Mouse (Mus musculus) limb, embryonic 11.5 days (tissue): Measurements from ENCODE around the gene D630003M21Rik. TPM values are rescaled to one million over a fixed set of nuclear protein-coding genes. Genes with fewer than 3 reads are reported as not detected.

Source experiments
- ATAC-seq: fragments of 200-750 bp; cut with Nextera tagmentation; 2 replicates; pipeline ENCODE4 v1.8.0; 2017; ENCODE audit warnings: low read depth; ENCODE audit not compliant: insufficient number of reproducible peaks, low FRiP score, low TSS enrichment
- DNase-seq: peaks from one replicate; pipeline ENCODE4 v3.0.0-alpha.2; 2015; ENCODE audit warnings: low spot score
- H3K27ac ChIP-seq: fragments of 300-500 bp; sonication (generic); replicated peaks from 2 replicates; pipeline ENCODE4 v1.5.1; 2014; ENCODE audit warnings: low read depth, mild to moderate bottlenecking, low read length
- H3K27me3 ChIP-seq: fragments of 300-500 bp; sonication (generic); 2 replicates; pipeline ENCODE4 v1.6.1; 2014; ENCODE audit warnings: mild to moderate bottlenecking, low read length, mixed read lengths; ENCODE audit not compliant: control insufficient read depth, insufficient read depth
- H3K36me3 ChIP-seq: fragments of 300-500 bp; sonication (generic); 2 replicates; pipeline ENCODE4 v1.6.1; 2014; ENCODE audit warnings: mild to moderate bottlenecking, low read length, moderate library complexity, mixed read lengths; ENCODE audit not compliant: control insufficient read depth, insufficient read depth
- H3K4me1 ChIP-seq: fragments of 300-500 bp; sonication (generic); 2 replicates; pipeline ENCODE4 v1.6.1; 2014; ENCODE audit warnings: low read length, mixed read lengths; ENCODE audit not compliant: control insufficient read depth, insufficient read depth
- H3K4me2 ChIP-seq: fragments of 300-500 bp; sonication (generic); 2 replicates; pipeline ENCODE4 v1.6.1; 2014; ENCODE audit warnings: low read depth, mild to moderate bottlenecking, moderate library complexity; ENCODE audit not compliant: severe bottlenecking
- H3K4me3 ChIP-seq: fragments of 300-500 bp; sonication (generic); 2 replicates; pipeline ENCODE4 v1.5.1; 2014; ENCODE audit warnings: low read depth, low read length
- H3K9ac ChIP-seq: fragments of 300-500 bp; sonication (generic); 2 replicates; pipeline ENCODE4 v1.6.1; 2014; ENCODE audit warnings: mild to moderate bottlenecking, low read length
- H3K9me3 ChIP-seq: fragments of 300-500 bp; sonication (generic); 2 replicates; pipeline ENCODE4 v1.6.1; 2016; ENCODE audit warnings: low read length; ENCODE audit not compliant: control insufficient read depth
- WGBS: fragments of 180-500 bp; shearing (Covaris S2); extraction: QIAGEN DNeasy Blood & Tissue Kit; methylation state at CpG from one replicate; pipeline ENCODE4 v1.1.7; 2014; 5-methylcytosine and 5-hydroxymethylcytosine counted together
- polyA plus RNA-seq: library from polyadenylated mRNA; unstranded; fragments of >200 nt; fragmentation: Nextera tagmentation; extraction: Ambion mirVana; gene quantifications from 2 replicates; pipeline ENCODE4 v1.2.1, GENCODE M21; 2014

Gene D630003M21Rik
- polyA plus RNA-seq, 1 experiment from 2014 or later = 3.2 TPM

DNA sequence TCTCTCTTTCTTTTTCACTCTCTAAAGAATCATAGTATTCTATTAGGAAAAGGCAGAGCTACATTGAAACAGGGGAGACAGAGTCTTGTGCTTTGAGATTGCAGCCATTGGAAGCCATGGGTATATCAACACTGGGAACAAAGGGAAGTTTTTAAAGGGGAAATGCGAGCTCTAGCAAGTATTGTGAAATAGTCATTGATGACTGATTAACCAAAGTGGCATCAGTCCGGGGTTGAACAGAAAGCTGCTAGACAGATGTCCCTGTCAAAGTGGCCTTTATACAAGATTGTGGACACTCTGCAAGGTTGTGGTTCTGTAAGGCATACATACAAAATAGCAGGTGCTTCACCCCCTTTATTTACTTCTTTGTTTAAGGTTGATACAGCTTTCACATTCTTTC is 73.4 kb downstream of the D630003M21Rik start:
- no peaks in the 10 kb centered on the region for H3K27me3 ChIP-seq
- ATAC-seq = no peak
- 91% methylated on average over 2 of the region's 2 CpGs for WGBS

DNA sequence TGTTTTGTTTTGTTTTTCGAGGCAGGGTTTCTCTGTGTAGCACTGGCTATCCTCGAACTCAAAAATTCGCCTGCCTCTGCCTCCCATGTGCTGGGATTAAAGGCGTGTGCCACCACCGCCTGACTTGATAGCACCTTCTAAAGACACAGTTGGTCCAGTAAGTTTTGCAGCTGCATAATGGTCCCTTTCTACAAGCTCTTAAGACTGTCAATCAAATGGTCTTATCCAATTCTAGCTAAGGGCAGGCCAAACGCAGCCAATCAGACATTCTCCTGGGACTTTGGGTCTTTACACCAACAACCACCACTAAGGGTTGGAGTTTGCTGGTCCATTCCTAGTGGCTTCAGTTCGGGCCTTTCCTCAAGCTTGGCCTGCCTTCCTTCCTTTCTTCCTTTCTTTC is 73.9 kb downstream of the D630003M21Rik start:
- no peak overlapping the region for H3K4me3 ChIP-seq
- 92% methylated on average over 7 of the region's 7 CpGs for WGBS
- H3K4me1 ChIP-seq = 0 out of 2 replicates have a peak, but pooled peaks cover 5% of the 10 kb centered on the region
- H3K4me2 ChIP-seq = no peak overlapping the region
- ATAC-seq = no peak
- H3K36me3 ChIP-seq = no peaks in the 10 kb centered on the region
- H3K27me3 ChIP-seq = no peaks in the 10 kb centered on the region
- no peak overlapping the region for H3K9ac ChIP-seq
- H3K27ac ChIP-seq = no peak overlapping the region
- no peaks in the 10 kb centered on the region for H3K9me3 ChIP-seq
- DNase-seq = no peak

More for the DNA sequence above, 73.4 kb downstream of the D630003M21Rik start:
- Histone ChIP-seq H3K4me3 (no peak overlapping the region), H3K4me2 (no peak overlapping the region), H3K27ac (no peak overlapping the region), H3K4me1 (0 out of 2 replicates have a peak, but pooled peaks cover 5% of the 10 kb centered on the region), H3K36me3 (no peaks in the 10 kb centered on the region), H3K9me3 (no peaks in the 10 kb centered on the region), H3K9ac (no peak overlapping the region)
- DNase-seq = no peak

DNA sequence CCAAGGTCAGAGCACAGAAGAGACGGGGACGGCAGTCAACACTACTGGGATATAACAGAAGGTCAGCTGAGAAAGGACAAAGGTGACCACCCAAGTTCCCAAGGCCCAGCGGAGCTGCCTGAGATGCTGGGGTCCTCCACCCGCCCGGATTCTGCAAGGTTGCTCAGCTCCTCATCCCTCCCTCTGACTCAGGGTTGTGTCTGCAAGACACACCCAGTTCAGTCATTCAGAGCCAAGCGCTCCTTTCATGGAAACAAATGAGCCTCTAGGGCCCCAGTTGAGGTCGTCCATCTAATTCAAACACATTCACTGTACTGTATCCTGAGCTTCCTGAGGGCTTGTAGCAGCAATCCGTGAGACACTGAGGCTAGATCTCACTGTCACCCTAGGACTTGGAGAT is 74.4 kb downstream of the D630003M21Rik start:
- Histone ChIP-seq H3K9ac (no peak overlapping the region), H3K4me1 (0 out of 2 replicates have a peak, but pooled peaks cover 5% of the 10 kb centered on the region), H3K36me3 (no peaks in the 10 kb centered on the region), H3K27me3 (no peaks in the 10 kb centered on the region), H3K4me3 (no peak overlapping the region), H3K4me2 (no peak overlapping the region), H3K27ac (no peak overlapping the region), H3K9me3 (no peaks in the 10 kb centered on the region)
- 65% methylated on average over 8 of the region's 8 CpGs for WGBS
- ATAC-seq (no peak), DNase-seq (no peak)

DNA sequence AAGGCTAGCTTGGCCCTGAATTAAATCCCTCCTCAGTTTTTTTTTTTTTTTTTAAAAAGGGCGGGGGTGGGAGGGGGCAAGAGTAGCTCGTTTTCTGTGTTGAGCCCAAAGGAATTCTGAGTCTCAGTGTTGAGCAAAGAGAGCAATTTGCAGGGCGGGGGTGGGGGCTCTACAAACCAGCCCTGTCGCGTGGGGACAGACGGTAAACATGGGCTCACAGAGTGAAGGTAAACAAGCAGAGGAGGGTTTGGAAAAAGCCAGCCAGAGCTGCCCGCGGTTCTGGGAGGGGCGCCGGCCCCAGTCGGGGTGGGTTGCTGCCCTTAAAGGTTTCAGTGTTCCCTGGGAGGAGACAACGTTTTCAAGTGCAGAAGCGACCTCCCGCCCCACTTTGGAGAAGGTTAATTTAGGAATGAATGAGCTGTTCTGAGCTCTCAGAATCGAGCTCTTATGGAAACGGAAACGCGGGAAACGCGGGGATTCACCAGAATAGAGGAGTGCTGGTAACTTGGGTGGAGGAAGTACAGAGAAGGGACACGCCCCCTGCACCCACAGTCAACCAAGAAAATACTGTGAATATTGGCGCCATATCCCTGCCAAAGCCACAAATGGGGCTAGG is 75.2 kb downstream of the D630003M21Rik start:
- Histone ChIP-seq H3K4me1 (0 out of 2 replicates have a peak, but pooled peaks cover 5% of the 10 kb centered on the region), H3K27me3 (no peaks in the 10 kb centered on the region), H3K4me2 (peak overlapping the region; percentile 67), H3K36me3 (no peaks in the 10 kb centered on the region), H3K9ac (peak overlapping the region; percentile 52; the same call in 1 of the 2 replicates), H3K4me3 (peak overlapping the region; percentile 30), H3K9me3 (no peaks in the 10 kb centered on the region), H3K27ac (peak overlapping the region; percentile 68)
- WGBS = 2% methylated on average over 22 of the region's 22 CpGs
- peak; percentile 45; the same call in 1 of the 2 replicates for ATAC-seq
- peak; percentile 61 for DNase-seq

DNA sequence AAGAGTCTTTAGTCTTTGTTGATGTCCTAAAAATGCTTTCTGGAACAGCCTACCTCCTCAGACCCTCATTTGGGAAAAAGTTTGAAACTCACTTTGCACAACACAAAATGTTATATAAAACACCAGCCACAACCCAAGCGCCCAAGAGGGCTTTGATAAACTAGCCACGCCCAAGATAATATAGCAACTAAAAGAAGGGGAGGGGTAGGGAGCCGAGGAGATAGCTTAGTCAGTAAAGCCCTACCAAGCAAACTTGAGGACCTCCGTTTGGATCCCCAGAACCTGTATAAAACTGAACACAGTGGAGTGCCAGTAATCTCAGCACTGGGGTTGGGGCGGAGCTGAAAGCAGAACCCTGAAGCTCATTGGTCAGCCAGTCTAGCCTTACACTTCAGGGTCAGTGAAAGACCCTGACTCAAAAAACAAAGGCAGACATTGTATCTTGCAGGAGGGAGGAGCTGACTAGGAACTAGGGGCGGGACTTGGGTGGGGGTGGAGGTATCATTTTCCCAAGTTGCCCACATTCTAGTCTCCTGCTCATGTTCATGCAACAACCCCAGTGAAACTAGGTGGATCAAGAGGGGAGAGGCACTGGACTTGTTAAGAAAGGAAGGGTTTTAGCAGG is 76.2 kb downstream of the D630003M21Rik start:
- ATAC-seq (peak; percentile 86), DNase-seq (peak; percentile 46)
- 60% methylated on average over 6 of the region's 6 CpGs for WGBS
- H3K4me3 ChIP-seq = no peak overlapping the region
- 0 out of 2 replicates have a peak, but pooled peaks cover 5% of the 10 kb centered on the region for H3K4me1 ChIP-seq
- H3K27ac ChIP-seq = peak overlapping the region; percentile 64; the same call in 1 of the 2 replicates
- H3K4me2 ChIP-seq = peak overlapping the region; percentile 67; the same call in 1 of the 2 replicates
- no peaks in the 10 kb centered on the region for H3K36me3 ChIP-seq
- no peaks in the 10 kb centered on the region for H3K27me3 ChIP-seq
- no peaks in the 10 kb centered on the region for H3K9me3 ChIP-seq
- H3K9ac ChIP-seq = no peak overlapping the region

DNA sequence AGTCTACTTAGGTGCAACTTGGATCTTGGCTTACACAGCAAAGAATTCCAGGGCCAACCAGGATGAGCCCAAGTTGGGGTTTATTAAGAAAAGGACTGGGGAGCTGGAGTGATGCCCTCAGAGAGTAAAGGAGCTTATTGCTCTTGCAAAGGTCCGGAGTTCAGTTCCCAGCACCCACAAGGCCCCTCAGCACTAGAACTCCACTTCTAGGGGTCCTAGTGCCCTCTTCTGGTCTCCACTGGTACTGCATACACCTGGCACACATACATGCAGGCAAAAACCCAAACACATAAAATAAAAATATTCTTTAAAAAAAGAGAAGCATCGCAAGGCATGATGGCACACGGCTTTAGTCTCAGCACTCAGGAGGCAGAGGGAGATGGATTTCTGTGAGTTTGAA is 77.9 kb downstream of the D630003M21Rik start:
- Histone ChIP-seq H3K4me3 (no peak overlapping the region), H3K4me2 (no peak overlapping the region), H3K27me3 (peaks cover 2% of the 10 kb centered on the region; the same call in 1 of the 2 replicates), H3K9ac (no peak overlapping the region), H3K27ac (no peak overlapping the region), H3K9me3 (no peaks in the 10 kb centered on the region), H3K36me3 (no peaks in the 10 kb centered on the region), H3K4me1 (0 out of 2 replicates have a peak, but pooled peaks cover 5% of the 10 kb centered on the region)
- WGBS = 94% methylated on average over 3 of the region's 3 CpGs
- ATAC-seq = no peak
- DNase-seq = no peak

DNA sequence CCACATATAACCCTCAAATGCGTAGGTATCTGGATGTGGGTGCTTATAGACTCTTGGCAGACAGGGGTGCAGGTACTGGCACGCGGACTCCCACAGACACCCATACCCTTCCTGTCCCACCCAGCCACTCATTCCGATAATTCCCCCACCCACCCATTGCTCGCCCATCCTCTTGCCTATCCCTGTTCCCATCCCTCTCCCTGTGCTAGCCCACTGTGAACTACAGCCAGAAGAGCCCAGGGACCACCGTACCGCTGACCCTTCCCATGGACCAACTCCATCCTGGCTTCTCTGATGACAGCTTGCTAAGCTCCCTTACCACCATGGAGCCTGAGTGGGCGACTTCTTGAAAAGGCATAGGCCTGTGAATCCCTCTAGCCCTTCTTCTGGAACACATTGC is 82.1 kb downstream of the D630003M21Rik start:
- Histone ChIP-seq H3K4me3 (no peak overlapping the region), H3K9me3 (no peaks in the 10 kb centered on the region), H3K9ac (no peak overlapping the region), H3K4me2 (no peak overlapping the region), H3K36me3 (no peaks in the 10 kb centered on the region), H3K4me1 (no peaks in the 10 kb centered on the region), H3K27me3 (peaks cover 5% of the 10 kb centered on the region), H3K27ac (no peak overlapping the region)
- WGBS = 83% methylated on average over 8 of the region's 8 CpGs
- ATAC-seq (no peak), DNase-seq (no peak)

DNA sequence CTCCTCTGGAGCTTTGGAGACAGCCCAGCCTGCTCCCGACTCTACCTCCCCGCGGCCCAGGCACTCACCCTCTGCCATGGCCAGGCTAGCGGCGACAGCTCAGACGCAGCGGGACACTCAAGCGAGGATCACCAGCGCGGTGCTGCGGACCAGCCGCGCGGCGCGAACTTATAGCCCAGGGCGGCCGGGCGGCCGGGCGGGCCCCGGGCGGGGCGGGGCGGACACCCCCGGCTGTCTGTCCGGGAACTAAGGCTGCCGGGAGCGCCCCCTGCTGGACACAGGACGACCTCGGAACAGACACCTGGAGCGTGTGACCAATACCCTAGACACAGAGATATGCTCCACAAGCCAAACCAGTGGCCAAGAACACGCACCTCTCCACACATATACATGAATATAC is 82.8 kb downstream of the D630003M21Rik start, which contains the start of gene Tgm2:
Tgm2 (minus strand) TSS at position 214 of the 400 bp plus-strand sequence.
- ATAC-seq = 0 out of 2 replicates have a peak, but pooled peaks have one; percentile 38
- Histone ChIP-seq H3K9me3 (no peaks in the 10 kb centered on the region), H3K27me3 (peaks cover 5% of the 10 kb centered on the region), H3K4me1 (no peaks in the 10 kb centered on the region), H3K9ac (peak within 1 kb of the TSS; percentile 28; the same call in 1 of the 2 replicates), H3K4me3 (peak within 1 kb of the TSS; percentile 21), H3K36me3 (no peaks in the 10 kb centered on the region), H3K4me2 (peak within 1 kb of the TSS; percentile 56), H3K27ac (no peak within 1 kb of the TSS)
- peak; percentile 89 for DNase-seq
- 1% methylated on average over 26 of the region's 33 CpGs for WGBS
